Mouse (Mus musculus): ENCODE measurements around the gene Azgp1.
"Not testable (repeated sequence)": the region's sequence is repeated elsewhere in the genome, so short reads cannot be mapped to it uniquely, and the experiment has no call there.

Gene Azgp1

GRCm38 (mm10) chr5:137981300-137981699 is at the start of gene Azgp1:
Azgp1 (plus strand) TSS chr5:137981520.
- in situ Hi-C loops (cut with MboI; ENCODE audit: low sequenced_read_pairs): no loop called here

- in situ Hi-C loops (cut with MboI; ENCODE audit: low sequenced_read_pairs): not testable (repeated sequence)
These were observed 47.4 kb upstream of the Azgp1 start for GRCm38 (mm10) chr5:137933934-137934333.

- in situ Hi-C loops (cut with MboI; ENCODE audit: low sequenced_read_pairs): no loop called here
These were observed 44.8 kb upstream of the Azgp1 start for GRCm38 (mm10) chr5:137936486-137936885.

GRCm38 (mm10) chr5:137937238-137937637 is 44.1 kb upstream of the Azgp1 start:
- in situ Hi-C loops (cut with MboI; ENCODE audit: low sequenced_read_pairs): no loop called here

GRCm38 (mm10) chr5:137940948-137941347 is 40.4 kb upstream of the Azgp1 start:
- in situ Hi-C loops (cut with MboI; ENCODE audit: low sequenced_read_pairs): no loop called here

GRCm38 (mm10) chr5:137943133-137943532 is 38.2 kb upstream of the Azgp1 start:
- in situ Hi-C loops (cut with MboI; ENCODE audit: low sequenced_read_pairs): no loop called here

- in situ Hi-C loops (cut with MboI; ENCODE audit: low sequenced_read_pairs): no loop called here
These were observed 34.0 kb upstream of the Azgp1 start for GRCm38 (mm10) chr5:137947303-137947702.

GRCm38 (mm10) chr5:137951218-137951617 is 30.1 kb upstream of the Azgp1 start:
- in situ Hi-C loops (cut with MboI; ENCODE audit: low sequenced_read_pairs): no loop called here

GRCm38 (mm10) chr5:137956404-137956803 is 24.9 kb upstream of the Azgp1 start:
- in situ Hi-C loops (cut with MboI; ENCODE audit: low sequenced_read_pairs): no loop called here

GRCm38 (mm10) chr5:137962945-137963344 is 18.4 kb upstream of the Azgp1 start, which contains the start of gene Gjc3:
Gjc3 (minus strand) TSS chr5:137963098.
- in situ Hi-C loops (cut with MboI; ENCODE audit: low sequenced_read_pairs): no loop called here

- in situ Hi-C loops (cut with MboI; ENCODE audit: low sequenced_read_pairs): no loop called here
These were observed 14.8 kb upstream of the Azgp1 start for GRCm38 (mm10) chr5:137966492-137966891.

GRCm38 (mm10) chr5:137973161-137973560 is 8.2 kb upstream of the Azgp1 start:
- in situ Hi-C loops (cut with MboI; ENCODE audit: low sequenced_read_pairs): no loop called here

GRCm38 (mm10) chr5:137973738-137974137 is 7.6 kb upstream of the Azgp1 start:
- in situ Hi-C loops (cut with MboI; ENCODE audit: low sequenced_read_pairs): no loop called here

GRCm38 (mm10) chr5:137974724-137975123 is 6.6 kb upstream of the Azgp1 start:
- in situ Hi-C loops (cut with MboI; ENCODE audit: low sequenced_read_pairs): no loop called here

- in situ Hi-C loops (cut with MboI; ENCODE audit: low sequenced_read_pairs): no loop called here
These were observed 5.9 kb upstream of the Azgp1 start for GRCm38 (mm10) chr5:137975434-137975833.

- in situ Hi-C loops (cut with MboI; ENCODE audit: low sequenced_read_pairs): no loop called here
These were observed 4.0 kb upstream of the Azgp1 start for GRCm38 (mm10) chr5:137977291-137977690.

- in situ Hi-C loops (cut with MboI; ENCODE audit: low sequenced_read_pairs): no loop called here
These were observed 2.2 kb upstream of the Azgp1 start for GRCm38 (mm10) chr5:137979081-137979480.

GRCm38 (mm10) chr5:137986351-137986750 is 5.0 kb downstream of the Azgp1 start:
- in situ Hi-C loops (cut with MboI; ENCODE audit: low sequenced_read_pairs): no loop called here

- in situ Hi-C loops (cut with MboI; ENCODE audit: low sequenced_read_pairs): no loop called here
These were observed 28.1 kb downstream of the Azgp1 start for GRCm38 (mm10) chr5:138009437-138009836.

GRCm38 (mm10) chr5:138012382-138012781 is 31.1 kb downstream of the Azgp1 start:
- in situ Hi-C loops (cut with MboI; ENCODE audit: low sequenced_read_pairs): no loop called here

GRCm38 (mm10) chr5:138016530-138016929 is 35.2 kb downstream of the Azgp1 start:
- in situ Hi-C loops (cut with MboI; ENCODE audit: low sequenced_read_pairs): no loop called here

GRCm38 (mm10) chr5:138016997-138017396 is 35.7 kb downstream of the Azgp1 start:
- in situ Hi-C loops (cut with MboI; ENCODE audit: low sequenced_read_pairs): no loop called here

GRCm38 (mm10) chr5:138019577-138019976 is 38.3 kb downstream of the Azgp1 start:
- in situ Hi-C loops (cut with MboI; ENCODE audit: low sequenced_read_pairs): not testable (repeated sequence)

Measured in CH12F3 (cell line).